Mouse (Mus musculus) spleen, adult 2 months (tissue): Measurements from ENCODE around the gene Fam20b. TPM values are rescaled to one million over a fixed set of nuclear protein-coding genes. Genes with fewer than 3 reads are reported as not detected.

ENCODE experiments used
- DNase-seq, 2 experiments: peaks; one replicate each; pipeline versions ENCODE4 v3.0.0 to v3.0.0-alpha.2; 2012 to 2021; ENCODE audit warnings: low spot score in 2 of 2, low read depth in 1 of 2
- H3K27ac ChIP-seq: fragments of 200-500 bp; 2 replicates; pipeline ENCODE4 v1.5.1; 2012; ENCODE audit warnings: low read length, inconsistent platforms; ENCODE audit not compliant: insufficient read depth
- H3K27me3 ChIP-seq: fragments of 200-500 bp; 2 replicates; pipeline ENCODE4 v1.6.1; 2012; ENCODE audit warnings: mild to moderate bottlenecking, moderate library complexity, low read length, inconsistent platforms; ENCODE audit not compliant: control insufficient read depth, insufficient read depth
- H3K36me3 ChIP-seq: fragments of 200-500 bp; 2 replicates; pipeline ENCODE4 v1.6.1; 2012; ENCODE audit warnings: mild to moderate bottlenecking, low read length, inconsistent platforms; ENCODE audit not compliant: control insufficient read depth, insufficient read depth
- H3K4me1 ChIP-seq: fragments of 200-500 bp; 2 replicates; pipeline ENCODE4 v1.6.1; 2011; ENCODE audit warnings: inconsistent platforms; ENCODE audit not compliant: control insufficient read depth, insufficient read depth, insufficient read length
- H3K4me3 ChIP-seq: fragments of 200-500 bp; 2 replicates; pipeline ENCODE4 v1.5.1; 2011; ENCODE audit warnings: mild to moderate bottlenecking, inconsistent platforms; ENCODE audit not compliant: insufficient read depth, insufficient read length; ENCODE audit errors: extremely low read depth
- CTCF ChIP-seq: fragments of 200-500 bp; IDR thresholded peaks from 2 replicates; pipeline ENCODE4 v1.5.1; 2011; ENCODE audit warnings: mild to moderate bottlenecking, inconsistent platforms; ENCODE audit not compliant: insufficient read depth, insufficient read length, insufficient replicate concordance; ENCODE audit errors: extremely low read depth
- POLR2A ChIP-seq: fragments of 200-500 bp; IDR thresholded peaks from 2 replicates; pipeline ENCODE4 v1.6.1; 2011; ENCODE audit warnings: low read depth, low read length, inconsistent platforms
- WGBS: fragments of 180-500 bp; shearing (Covaris S2); methylation state at CpG from one replicate; pipeline ENCODE4 v1.1.7; 2018; 5-methylcytosine and 5-hydroxymethylcytosine counted together
- polyA plus RNA-seq: library from polyadenylated mRNA; depleted of rRNA; stranded (reverse); fragments of >200 nt; gene quantifications from 2 replicates; pipeline ENCODE4 v1.2.3, GENCODE M21; 2012

Fam20b gene
- polyA plus RNA-seq, 1 experiment: 8.9 TPM

DNA sequence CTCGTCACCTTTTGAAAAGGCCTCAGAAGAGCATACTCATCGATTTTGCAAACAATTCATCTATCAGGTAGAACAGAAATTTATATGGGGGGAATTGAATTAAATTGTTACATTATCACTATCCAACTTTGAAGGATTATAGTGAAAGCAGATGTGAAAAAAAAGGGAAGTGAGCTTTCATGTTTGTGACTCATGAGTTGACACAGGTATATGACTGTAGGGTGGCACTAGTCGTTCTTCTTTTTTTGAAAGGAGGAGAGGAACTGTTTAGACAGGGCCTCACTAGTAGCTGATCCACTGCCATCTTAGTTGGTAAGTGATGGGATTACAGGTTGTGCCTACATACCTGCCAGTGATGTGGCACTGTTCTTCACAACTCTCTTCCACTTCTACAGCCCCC is 10.2 kb downstream of the Fam20b start:
- WGBS: 68% methylated on average over 3 of the region's 3 CpGs
- no peak for DNase-seq
- Histone ChIP-seq H3K36me3 (peaks cover 8% of the 10 kb centered on the region), H3K4me1 (no peaks in the 10 kb centered on the region), H3K27ac (no peak overlapping the region), H3K27me3 (no peaks in the 10 kb centered on the region), H3K4me3 (no peak overlapping the region)
- TF ChIP-seq CTCF: no peak
- TF ChIP-seq POLR2A: no peak

GRCm38 (mm10) chr1:156705696-156706285 is 13.1 kb downstream of the Fam20b start:
- no peak for TF ChIP-seq CTCF
- TF ChIP-seq POLR2A: no peak
- Histone ChIP-seq H3K27me3 (no peaks in the 10 kb centered on the region), H3K27ac (no peak overlapping the region), H3K36me3 (peaks cover 14% of the 10 kb centered on the region), H3K4me1 (no peaks in the 10 kb centered on the region), H3K4me3 (no peak overlapping the region)
- 87% methylated on average over 10 of the region's 10 CpGs for WGBS
- no peak for DNase-seq

DNA sequence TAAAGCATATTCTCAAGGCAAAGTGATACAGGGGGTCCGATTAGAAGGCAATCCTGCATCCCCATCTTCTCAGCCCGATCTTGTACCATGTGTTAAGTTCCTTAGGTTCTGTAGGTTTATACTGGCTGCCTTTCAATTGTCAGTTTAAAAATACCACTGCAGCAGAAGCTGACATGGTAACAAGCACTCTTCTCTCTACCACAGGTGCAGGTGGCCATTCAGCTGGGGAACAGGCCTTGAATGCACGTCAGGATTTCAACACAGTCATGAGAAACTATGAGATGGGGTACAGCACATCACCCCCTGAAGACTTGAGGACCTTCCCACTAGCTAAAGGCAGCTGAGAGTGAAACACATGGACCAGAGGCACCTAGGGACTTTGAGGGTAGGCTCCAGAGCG is 15.4 kb downstream of the Fam20b start:
- peaks cover 16% of the 10 kb centered on the region for H3K36me3 ChIP-seq
- H3K27ac ChIP-seq: no peak overlapping the region
- no peak for DNase-seq
- no peaks in the 10 kb centered on the region for H3K4me1 ChIP-seq
- TF ChIP-seq POLR2A (no peak), CTCF (no peak)
- H3K4me3 ChIP-seq: no peak overlapping the region
- WGBS: 91% methylated on average over 4 of the region's 4 CpGs
- no peaks in the 10 kb centered on the region for H3K27me3 ChIP-seq

DNA sequence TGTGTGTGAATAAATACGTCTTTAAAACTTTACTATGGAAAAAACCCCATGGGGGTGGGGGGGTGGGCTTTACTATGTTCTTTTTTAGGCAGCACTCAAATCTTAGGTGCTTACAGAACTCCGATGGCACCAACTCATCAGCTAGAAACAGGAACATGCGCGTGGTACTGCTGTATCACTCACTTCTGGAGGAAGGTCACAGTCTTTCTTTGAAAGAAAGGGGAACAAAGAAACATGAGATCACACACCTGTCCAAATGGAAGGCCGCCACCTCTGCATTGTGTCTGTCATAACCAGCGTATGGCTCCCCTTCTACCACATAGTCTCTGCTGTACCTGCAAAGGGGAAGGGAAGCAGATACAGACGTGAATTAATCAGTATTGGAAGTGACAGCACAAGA is 16.7 kb downstream of the Fam20b start:
- Histone ChIP-seq H3K27me3 (no peaks in the 10 kb centered on the region), H3K4me1 (no peaks in the 10 kb centered on the region), H3K36me3 (peaks cover 19% of the 10 kb centered on the region), H3K4me3 (no peak overlapping the region), H3K27ac (no peak overlapping the region)
- no peak for DNase-seq
- TF ChIP-seq POLR2A (no peak), CTCF (no peak)
- 88% methylated on average over 7 of the region's 7 CpGs for WGBS

DNA sequence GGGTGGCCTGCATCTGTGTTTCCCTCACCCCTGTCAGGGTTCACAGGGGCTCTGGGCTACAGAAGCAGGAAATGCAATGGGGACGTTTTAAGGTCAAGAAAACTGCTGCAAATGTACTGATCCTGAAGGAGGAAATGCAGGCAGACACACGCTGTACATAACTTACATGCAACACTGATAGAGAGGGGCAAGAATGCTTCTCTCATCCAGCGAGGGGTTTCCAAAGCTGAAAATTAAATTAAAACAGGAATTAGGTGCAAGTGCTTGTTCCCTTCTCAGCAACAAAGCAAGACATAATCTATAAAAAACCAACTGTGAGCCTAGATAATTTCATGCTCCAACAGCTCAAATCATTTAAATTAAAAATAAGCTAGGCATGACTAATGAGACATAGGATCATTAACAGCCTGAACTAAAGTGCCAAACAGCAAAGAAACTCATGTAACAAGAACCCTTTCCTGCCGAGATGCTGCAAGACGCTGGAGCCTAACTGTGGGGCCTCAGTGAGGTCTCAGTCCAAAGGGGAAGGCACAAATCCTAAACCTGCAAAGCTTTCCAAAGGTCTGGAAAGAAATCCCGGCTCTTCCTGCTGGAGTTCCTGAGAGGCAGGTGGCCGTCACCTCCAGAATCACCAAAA is 32.7 kb downstream of the Fam20b start:
- no peaks in the 10 kb centered on the region for H3K4me1 ChIP-seq
- no peaks in the 10 kb centered on the region for H3K27me3 ChIP-seq
- DNase-seq: no peak
- no peak overlapping the region for H3K4me3 ChIP-seq
- TF ChIP-seq POLR2A (no peak), CTCF (no peak)
- WGBS: 91% methylated on average over 7 of the region's 7 CpGs
- peaks cover 29% of the 10 kb centered on the region for H3K36me3 ChIP-seq
- no peak overlapping the region for H3K27ac ChIP-seq

- no peak overlapping the region for H3K27ac ChIP-seq
- H3K4me1 ChIP-seq: no peaks in the 10 kb centered on the region; the same call in 1 of the 2 replicates
- H3K27me3 ChIP-seq: no peaks in the 10 kb centered on the region
- WGBS: 94% methylated on average over 9 of the region's 9 CpGs
- no peak for DNase-seq
- peaks cover 13% of the 10 kb centered on the region for H3K36me3 ChIP-seq
- no peak for TF ChIP-seq POLR2A
- TF ChIP-seq CTCF: no peak
- H3K4me3 ChIP-seq: no peak overlapping the region
Observed at GRCm38 (mm10) chr1:156679599-156679998, 39.3 kb downstream of the Fam20b start.

- Histone ChIP-seq H3K27ac (no peak overlapping the region), H3K4me1 (peaks cover 6% of the 10 kb centered on the region; the same call in 1 of the 2 replicates), H3K36me3 (peaks cover 11% of the 10 kb centered on the region), H3K27me3 (no peaks in the 10 kb centered on the region), H3K4me3 (no peak overlapping the region)
- no peak for DNase-seq
- TF ChIP-seq CTCF (no peak), POLR2A (no peak)
- 94% methylated on average over 3 of the region's 3 CpGs for WGBS
Observed at GRCm38 (mm10) chr1:156677230-156677629, 41.7 kb downstream of the Fam20b start.
